Mouse (Mus musculus) liver, embryonic 15.5 days (tissue): Measurements from ENCODE around the gene Vsnl1. TPM values are rescaled to one million over a fixed set of nuclear protein-coding genes. Genes with fewer than 3 reads are reported as not detected.

ENCODE experiments used
- ATAC-seq: fragments of 200-750 bp; cut with Nextera tagmentation; 2 replicates; pipeline ENCODE4 v1.8.0; 2017; ENCODE audit warnings: moderate number of reproducible peaks, mild to moderate bottlenecking, moderate library complexity; ENCODE audit not compliant: insufficient read depth
- H3K27ac ChIP-seq: fragments of 300-500 bp; sonication (generic); replicated peaks from 2 replicates; pipeline ENCODE4 v1.5.1; 2015; ENCODE audit warnings: mild to moderate bottlenecking, inconsistent platforms
- H3K27me3 ChIP-seq: fragments of 300-500 bp; sonication (generic); 2 replicates; pipeline ENCODE4 v1.6.1; 2015; ENCODE audit warnings: mild to moderate bottlenecking, inconsistent platforms
- H3K36me3 ChIP-seq: fragments of 300-500 bp; sonication (generic); replicated peaks from 2 replicates; pipeline ENCODE4 v1.6.1; 2015; ENCODE audit warnings: moderate library complexity, mild to moderate bottlenecking, inconsistent platforms
- H3K4me1 ChIP-seq: fragments of 300-500 bp; sonication (generic); replicated peaks from 2 replicates; pipeline ENCODE4 v1.6.1; 2015; ENCODE audit warnings: inconsistent platforms
- H3K4me2 ChIP-seq: fragments of 300-500 bp; sonication (generic); 2 replicates; pipeline ENCODE4 v1.6.1; 2015; ENCODE audit warnings: moderate library complexity, mild to moderate bottlenecking, inconsistent platforms
- H3K4me3 ChIP-seq: fragments of 300-500 bp; sonication (generic); replicated peaks from 2 replicates; pipeline ENCODE4 v1.5.1; 2015; ENCODE audit warnings: mild to moderate bottlenecking, inconsistent platforms
- H3K9ac ChIP-seq: fragments of 300-500 bp; sonication (generic); 2 replicates; pipeline ENCODE4 v1.6.1; 2015; ENCODE audit warnings: moderate library complexity, mild to moderate bottlenecking, inconsistent platforms
- H3K9me3 ChIP-seq: fragments of 300-500 bp; sonication (generic); replicated peaks from 2 replicates; pipeline ENCODE4 v1.6.1; 2016; ENCODE audit warnings: inconsistent platforms
- WGBS: fragments of 180-500 bp; shearing (Covaris S2); methylation state at CpG from one replicate; pipeline ENCODE4 v1.1.7; 2015; ENCODE audit warnings: mixed read lengths; ENCODE audit not compliant: insufficient replicate concordance; 5-methylcytosine and 5-hydroxymethylcytosine counted together
- polyA plus RNA-seq: library from polyadenylated mRNA; unstranded; fragments of >200 nt; fragmentation: Nextera tagmentation; extraction: Ambion mirVana; gene quantifications from 2 replicates; pipeline ENCODE4 v1.2.1, GENCODE M21; 2015

Gene Vsnl1
- polyA plus RNA-seq, 1 experiment from 2014 or later, result 0.07 TPM

GRCm38 (mm10) chr12:11379396-11379795, 57.0 kb downstream of the Vsnl1 start:
- ATAC-seq, result no peak
- no peaks in the 10 kb centered on the region for H3K9me3 ChIP-seq
- no peaks in the 10 kb centered on the region for H3K36me3 ChIP-seq
- H3K27me3 ChIP-seq, result no peaks in the 10 kb centered on the region
- no peak overlapping the region for H3K4me2 ChIP-seq
- H3K4me1 ChIP-seq, result no peaks in the 10 kb centered on the region
- no peak overlapping the region for H3K27ac ChIP-seq
- no peak overlapping the region for H3K9ac ChIP-seq
- no peak overlapping the region for H3K4me3 ChIP-seq
- 50% methylated on average over 2 of the region's 2 CpGs for WGBS

- H3K27me3 ChIP-seq, result no peaks in the 10 kb centered on the region
- no peak overlapping the region for H3K9ac ChIP-seq
- no peak overlapping the region for H3K27ac ChIP-seq
- no peaks in the 10 kb centered on the region for H3K4me1 ChIP-seq
- H3K4me2 ChIP-seq, result no peak overlapping the region
- no peaks in the 10 kb centered on the region for H3K36me3 ChIP-seq
- H3K9me3 ChIP-seq, result no peaks in the 10 kb centered on the region
- WGBS, result 46% methylated on average over 4 of the region's 4 CpGs
- ATAC-seq, result no peak
- H3K4me3 ChIP-seq, result no peak overlapping the region
Measured at GRCm38 (mm10) chr12:11370056-11370455, 66.4 kb downstream of the Vsnl1 start.

- no peak overlapping the region for H3K27ac ChIP-seq
Measured at GRCm38 (mm10) chr12:11367099-11367765, 69.2 kb downstream of the Vsnl1 start.

GRCm38 (mm10) chr12:11364870-11365269, 71.5 kb downstream of the Vsnl1 start:
- Histone ChIP-seq H3K27ac (no peak overlapping the region), H3K4me3 (no peak overlapping the region), H3K4me2 (no peak overlapping the region), H3K9me3 (no peaks in the 10 kb centered on the region), H3K4me1 (no peaks in the 10 kb centered on the region), H3K9ac (no peak overlapping the region), H3K27me3 (no peaks in the 10 kb centered on the region), H3K36me3 (no peaks in the 10 kb centered on the region)
- ATAC-seq, result no peak
- WGBS, result 44% methylated on average over 6 of the region's 6 CpGs

More at GRCm38 (mm10) chr12:11367099-11367765, 69.2 kb downstream of the Vsnl1 start:
- no peak for ATAC-seq
- Histone ChIP-seq H3K4me3 (no peak overlapping the region), H3K4me2 (no peak overlapping the region), H3K36me3 (no peaks in the 10 kb centered on the region), H3K9me3 (no peaks in the 10 kb centered on the region), H3K27me3 (no peaks in the 10 kb centered on the region), H3K4me1 (no peaks in the 10 kb centered on the region), H3K9ac (no peak overlapping the region)
- 30% methylated on average over 3 of the region's 3 CpGs for WGBS

- Histone ChIP-seq H3K4me2 (no peak overlapping the region), H3K27me3 (no peaks in the 10 kb centered on the region), H3K4me1 (no peaks in the 10 kb centered on the region), H3K27ac (no peak overlapping the region), H3K9me3 (no peaks in the 10 kb centered on the region), H3K4me3 (no peak overlapping the region), H3K9ac (no peak overlapping the region), H3K36me3 (no peaks in the 10 kb centered on the region)
- WGBS, result 69% methylated on average over 6 of the region's 6 CpGs
- ATAC-seq, result no peak
Measured at GRCm38 (mm10) chr12:11362435-11362834, 74.0 kb downstream of the Vsnl1 start.

- Histone ChIP-seq H3K9me3 (no peaks in the 10 kb centered on the region), H3K4me1 (no peaks in the 10 kb centered on the region), H3K9ac (no peak overlapping the region), H3K36me3 (no peaks in the 10 kb centered on the region), H3K4me2 (no peak overlapping the region), H3K4me3 (no peak overlapping the region), H3K27ac (no peak overlapping the region), H3K27me3 (no peaks in the 10 kb centered on the region)
- ATAC-seq, result no peak
- 22% methylated on average over 5 of the region's 5 CpGs for WGBS
Measured at GRCm38 (mm10) chr12:11350895-11351294, 85.5 kb downstream of the Vsnl1 start.

- Histone ChIP-seq H3K9me3 (no peaks in the 10 kb centered on the region), H3K27ac (no peak overlapping the region), H3K4me1 (no peaks in the 10 kb centered on the region), H3K27me3 (no peaks in the 10 kb centered on the region), H3K4me2 (no peak overlapping the region), H3K36me3 (no peaks in the 10 kb centered on the region), H3K4me3 (no peak overlapping the region), H3K9ac (no peak overlapping the region)
- no peak for ATAC-seq
- WGBS, result 31% methylated on average over 5 of the region's 5 CpGs
Measured at GRCm38 (mm10) chr12:11349870-11350269, 86.5 kb downstream of the Vsnl1 start.

- H3K4me3 ChIP-seq, result no peak overlapping the region
Measured at GRCm38 (mm10) chr12:11348423-11348822, 88.0 kb downstream of the Vsnl1 start.

GRCm38 (mm10) chr12:11345963-11346362, 90.5 kb downstream of the Vsnl1 start:
- H3K9ac ChIP-seq, result no peak overlapping the region
- H3K36me3 ChIP-seq, result no peaks in the 10 kb centered on the region
- no peak overlapping the region for H3K4me2 ChIP-seq
- WGBS, result 42% methylated on average over 2 of the region's 2 CpGs
- no peaks in the 10 kb centered on the region for H3K9me3 ChIP-seq
- H3K27me3 ChIP-seq, result no peaks in the 10 kb centered on the region
- no peak overlapping the region for H3K27ac ChIP-seq
- no peak for ATAC-seq
- no peak overlapping the region for H3K4me3 ChIP-seq
- H3K4me1 ChIP-seq, result no peaks in the 10 kb centered on the region

More at GRCm38 (mm10) chr12:11348423-11348822, 88.0 kb downstream of the Vsnl1 start:
- H3K36me3 ChIP-seq, result no peaks in the 10 kb centered on the region
- no peaks in the 10 kb centered on the region for H3K27me3 ChIP-seq
- no peak overlapping the region for H3K27ac ChIP-seq
- no peak for ATAC-seq
- no peaks in the 10 kb centered on the region for H3K9me3 ChIP-seq
- WGBS, result 19% methylated on average over 1 of the region's 1 CpGs
- no peak overlapping the region for H3K9ac ChIP-seq
- no peaks in the 10 kb centered on the region for H3K4me1 ChIP-seq
- no peak overlapping the region for H3K4me2 ChIP-seq

- 48% methylated on average over 6 of the region's 6 CpGs for WGBS
- H3K27ac ChIP-seq, result no peak overlapping the region
Measured at GRCm38 (mm10) chr12:11342020-11342600, 94.3 kb downstream of the Vsnl1 start.

GRCm38 (mm10) chr12:11338251-11338650, 98.2 kb downstream of the Vsnl1 start:
- H3K4me3 ChIP-seq, result no peak overlapping the region
- no peaks in the 10 kb centered on the region for H3K9me3 ChIP-seq
- no peak overlapping the region for H3K4me2 ChIP-seq
- no peaks in the 10 kb centered on the region for H3K27me3 ChIP-seq
- ATAC-seq, result no peak
- no peak overlapping the region for H3K27ac ChIP-seq
- H3K9ac ChIP-seq, result no peak overlapping the region
- H3K36me3 ChIP-seq, result no peaks in the 10 kb centered on the region
- WGBS, result 48% methylated on average over 2 of the region's 2 CpGs
- no peaks in the 10 kb centered on the region for H3K4me1 ChIP-seq

More at GRCm38 (mm10) chr12:11342020-11342600, 94.3 kb downstream of the Vsnl1 start:
- no peak overlapping the region for H3K9ac ChIP-seq
- H3K36me3 ChIP-seq, result no peaks in the 10 kb centered on the region
- no peak for ATAC-seq
- H3K4me3 ChIP-seq, result no peak overlapping the region
- no peaks in the 10 kb centered on the region for H3K27me3 ChIP-seq
- no peaks in the 10 kb centered on the region for H3K4me1 ChIP-seq
- H3K4me2 ChIP-seq, result no peak overlapping the region
- H3K9me3 ChIP-seq, result no peaks in the 10 kb centered on the region
